Mouse (Mus musculus) small intestine, adult 2 months (tissue): ENCODE measurements around the gene Mylpf.

ENCODE experiments used
- CTCF ChIP-seq: fragments of 200-500 bp; IDR thresholded peaks from 2 replicates; pipeline ENCODE4 v1.5.1; 2012; ENCODE audit warnings: low read depth, mild to moderate bottlenecking, control low read depth, inconsistent platforms, low read length, moderate library complexity, mixed read lengths; ENCODE audit not compliant: insufficient replicate concordance, insufficient read length; ENCODE audit errors: extremely low read depth
- POLR2A ChIP-seq: fragments of 200-500 bp; IDR thresholded peaks from 2 replicates; pipeline ENCODE4 v1.6.1; 2012; ENCODE audit warnings: low read depth, mild to moderate bottlenecking, control low read depth, inconsistent platforms, low read length, moderate library complexity

DNA sequence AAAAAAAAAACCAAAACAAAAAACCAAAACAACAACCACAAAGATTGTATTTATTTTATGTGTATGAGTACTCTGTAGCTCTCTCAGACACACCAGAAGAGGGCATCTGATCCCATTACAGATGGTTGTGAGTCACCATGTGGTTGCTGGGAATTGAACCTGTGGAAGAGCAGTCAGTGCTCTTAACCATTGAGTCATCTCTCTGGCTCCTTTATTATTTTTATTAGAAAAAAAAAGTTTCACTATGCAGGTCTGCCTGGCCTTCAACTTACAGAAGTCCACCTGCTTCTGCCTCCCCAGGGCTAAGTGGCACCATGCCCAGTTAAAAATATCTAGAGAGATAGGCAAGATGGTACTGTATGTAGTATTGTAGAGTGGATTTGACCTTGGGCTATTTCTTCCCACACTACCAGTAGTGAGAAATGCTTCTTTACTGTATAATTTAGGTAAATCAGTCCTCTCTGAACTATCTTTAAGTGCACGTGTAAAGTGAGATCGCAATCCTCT lies 34.7 kb downstream of the Mylpf start:
- TF ChIP-seq POLR2A = no peak
- no peak for TF ChIP-seq CTCF
